Mouse (Mus musculus) forebrain, embryonic 16.5 days (tissue): ENCODE results near the gene Cmklr1. TPM values are rescaled to one million over a fixed set of nuclear protein-coding genes. Genes with fewer than 3 reads are reported as not detected.

Experiments used
- ATAC-seq: fragments of 200-750 bp; cut with Nextera tagmentation; 2 replicates; pipeline ENCODE4 v1.8.0; 2017; ENCODE audit warnings: mild to moderate bottlenecking, moderate library complexity
- H3K27ac ChIP-seq: fragments of 300-500 bp; sonication (generic); 2 replicates; pipeline ENCODE4 v1.5.1; 2014; ENCODE audit warnings: low read length, control low read depth
- H3K27me3 ChIP-seq: fragments of 300-500 bp; sonication (generic); replicated peaks from 2 replicates; pipeline ENCODE4 v1.6.1; 2014; ENCODE audit warnings: low read length; ENCODE audit not compliant: control insufficient read depth, insufficient read depth
- H3K36me3 ChIP-seq: fragments of 300-500 bp; sonication (generic); 2 replicates; pipeline ENCODE4 v1.6.1; 2014; ENCODE audit not compliant: control insufficient read depth, insufficient read depth
- H3K4me1 ChIP-seq: fragments of 300-500 bp; sonication (generic); replicated peaks from 2 replicates; pipeline ENCODE4 v1.6.1; 2014; ENCODE audit warnings: low read length; ENCODE audit not compliant: control insufficient read depth, insufficient read depth
- H3K4me2 ChIP-seq: fragments of 300-500 bp; sonication (generic); 2 replicates; pipeline ENCODE4 v1.6.1; 2014; ENCODE audit warnings: mild to moderate bottlenecking, low read length, control low read depth
- H3K4me3 ChIP-seq: fragments of 300-500 bp; sonication (generic); replicated peaks from 2 replicates; pipeline ENCODE4 v1.5.1; 2014; ENCODE audit warnings: mild to moderate bottlenecking, low read length, control low read depth
- H3K9ac ChIP-seq: fragments of 300-500 bp; sonication (generic); replicated peaks from 2 replicates; pipeline ENCODE4 v1.6.1; 2014; ENCODE audit warnings: low read depth, low read length, control low read depth
- H3K9me3 ChIP-seq: fragments of 300-500 bp; sonication (generic); 2 replicates; pipeline ENCODE4 v1.6.1; 2016; ENCODE audit warnings: low read length; ENCODE audit not compliant: control insufficient read depth
- WGBS: fragments of 180-500 bp; shearing (Covaris S2); extraction: QIAGEN DNeasy Blood & Tissue Kit; methylation state at CpG from one replicate; pipeline ENCODE4 v1.1.7; 2014; 5-methylcytosine and 5-hydroxymethylcytosine counted together
- polyA plus RNA-seq: library from polyadenylated mRNA; unstranded; fragments of >200 nt; fragmentation: Nextera tagmentation; extraction: Ambion mirVana; gene quantifications from 2 replicates; pipeline ENCODE4 v1.2.1, GENCODE M21; 2015

The Cmklr1 gene
- polyA plus RNA-seq, 1 experiment from 2014 or later, result 2.3 TPM

GRCm38 (mm10) chr5:113633037-113633714 lies 17.1 kb downstream of the Cmklr1 start:
- H3K27me3 ChIP-seq, result no peaks in the 10 kb centered on the region
- H3K9me3 ChIP-seq, result no peaks in the 10 kb centered on the region
- ATAC-seq, result no peak
- H3K27ac ChIP-seq, result no peak overlapping the region
- H3K4me2 ChIP-seq, result no peak overlapping the region
- H3K36me3 ChIP-seq, result no peaks in the 10 kb centered on the region
- H3K4me1 ChIP-seq, result peaks cover 3% of the 10 kb centered on the region; the same call in 1 of the 2 replicates
- H3K4me3 ChIP-seq, result no peak overlapping the region
- WGBS, result 65% methylated on average over 9 of the region's 9 CpGs
- no peak overlapping the region for H3K9ac ChIP-seq

GRCm38 (mm10) chr5:113630116-113630515 lies 20.1 kb downstream of the Cmklr1 start:
- 75% methylated on average over 10 of the region's 10 CpGs for WGBS
- H3K4me2 ChIP-seq, result no peak overlapping the region

GRCm38 (mm10) chr5:113629248-113629647 lies 21.0 kb downstream of the Cmklr1 start:
- no peak overlapping the region for H3K4me2 ChIP-seq
- no peaks in the 10 kb centered on the region for H3K27me3 ChIP-seq
- no peak overlapping the region for H3K9ac ChIP-seq
- ATAC-seq, result no peak
- WGBS, result 83% methylated on average over 3 of the region's 3 CpGs
- no peaks in the 10 kb centered on the region for H3K36me3 ChIP-seq
- H3K4me1 ChIP-seq, result peaks cover under 1% of the 10 kb centered on the region; the same call in 1 of the 2 replicates
- no peak overlapping the region for H3K27ac ChIP-seq
- no peak overlapping the region for H3K4me3 ChIP-seq
- no peaks in the 10 kb centered on the region for H3K9me3 ChIP-seq

More at GRCm38 (mm10) chr5:113630116-113630515, 20.1 kb downstream of the Cmklr1 start:
- Histone ChIP-seq H3K9ac (no peak overlapping the region), H3K9me3 (no peaks in the 10 kb centered on the region), H3K36me3 (no peaks in the 10 kb centered on the region), H3K27me3 (no peaks in the 10 kb centered on the region), H3K4me1 (peaks cover 3% of the 10 kb centered on the region; the same call in 1 of the 2 replicates), H3K27ac (no peak overlapping the region), H3K4me3 (no peak overlapping the region)
- no peak for ATAC-seq

- no peak overlapping the region for H3K4me3 ChIP-seq
- no peaks in the 10 kb centered on the region for H3K4me1 ChIP-seq
- WGBS, result 61% methylated on average over 11 of the region's 11 CpGs
- H3K9me3 ChIP-seq, result no peaks in the 10 kb centered on the region
- no peak for ATAC-seq
- H3K27me3 ChIP-seq, result no peaks in the 10 kb centered on the region
- no peaks in the 10 kb centered on the region for H3K36me3 ChIP-seq
- no peak overlapping the region for H3K9ac ChIP-seq
- no peak overlapping the region for H3K27ac ChIP-seq
- H3K4me2 ChIP-seq, result no peak overlapping the region
Observed at GRCm38 (mm10) chr5:113627820-113628437, 22.3 kb downstream of the Cmklr1 start.

- no peak overlapping the region for H3K27ac ChIP-seq
- no peaks in the 10 kb centered on the region for H3K9me3 ChIP-seq
- H3K4me2 ChIP-seq, result no peak overlapping the region
- no peaks in the 10 kb centered on the region for H3K36me3 ChIP-seq
- H3K4me1 ChIP-seq, result no peaks in the 10 kb centered on the region
- no peak for ATAC-seq
- H3K27me3 ChIP-seq, result no peaks in the 10 kb centered on the region
- H3K4me3 ChIP-seq, result no peak overlapping the region
- no peak overlapping the region for H3K9ac ChIP-seq
- 88% methylated on average over 5 of the region's 5 CpGs for WGBS
Observed at GRCm38 (mm10) chr5:113626991-113627390, 23.2 kb downstream of the Cmklr1 start.

GRCm38 (mm10) chr5:113626352-113626751 lies 23.9 kb downstream of the Cmklr1 start:
- no peak for ATAC-seq
- no peaks in the 10 kb centered on the region for H3K4me1 ChIP-seq
- 85% methylated on average over 8 of the region's 8 CpGs for WGBS
- no peak overlapping the region for H3K4me3 ChIP-seq
- no peaks in the 10 kb centered on the region for H3K27me3 ChIP-seq
- no peak overlapping the region for H3K4me2 ChIP-seq
- no peaks in the 10 kb centered on the region for H3K9me3 ChIP-seq
- no peaks in the 10 kb centered on the region for H3K36me3 ChIP-seq
- H3K9ac ChIP-seq, result no peak overlapping the region
- no peak overlapping the region for H3K27ac ChIP-seq

GRCm38 (mm10) chr5:113625068-113625467 lies 25.2 kb downstream of the Cmklr1 start:
- no peak overlapping the region for H3K4me2 ChIP-seq
- no peak overlapping the region for H3K27ac ChIP-seq
- WGBS, result 68% methylated on average over 4 of the region's 4 CpGs

GRCm38 (mm10) chr5:113623052-113623451 lies 27.2 kb downstream of the Cmklr1 start:
- ATAC-seq, result no peak
- no peak overlapping the region for H3K4me3 ChIP-seq
- H3K9ac ChIP-seq, result no peak overlapping the region
- WGBS, result 26% methylated on average over 1 of the region's 2 CpGs
- no peaks in the 10 kb centered on the region for H3K4me1 ChIP-seq
- H3K27ac ChIP-seq, result no peak overlapping the region
- H3K27me3 ChIP-seq, result no peaks in the 10 kb centered on the region
- H3K36me3 ChIP-seq, result no peaks in the 10 kb centered on the region
- H3K9me3 ChIP-seq, result no peaks in the 10 kb centered on the region
- H3K4me2 ChIP-seq, result no peak overlapping the region

More at GRCm38 (mm10) chr5:113625068-113625467, 25.2 kb downstream of the Cmklr1 start:
- no peaks in the 10 kb centered on the region for H3K4me1 ChIP-seq
- no peaks in the 10 kb centered on the region for H3K9me3 ChIP-seq
- no peaks in the 10 kb centered on the region for H3K27me3 ChIP-seq
- H3K36me3 ChIP-seq, result no peaks in the 10 kb centered on the region
- no peak for ATAC-seq
- no peak overlapping the region for H3K4me3 ChIP-seq
- no peak overlapping the region for H3K9ac ChIP-seq

GRCm38 (mm10) chr5:113620999-113621398 lies 29.2 kb downstream of the Cmklr1 start:
- no peak overlapping the region for H3K9ac ChIP-seq
- WGBS, result 84% methylated on average over 7 of the region's 7 CpGs
- no peaks in the 10 kb centered on the region for H3K27me3 ChIP-seq
- no peak overlapping the region for H3K27ac ChIP-seq
- H3K9me3 ChIP-seq, result no peaks in the 10 kb centered on the region
- H3K4me3 ChIP-seq, result no peak overlapping the region
- no peak for ATAC-seq
- no peaks in the 10 kb centered on the region for H3K4me1 ChIP-seq
- no peak overlapping the region for H3K4me2 ChIP-seq
- no peaks in the 10 kb centered on the region for H3K36me3 ChIP-seq
